Mouse (Mus musculus) myocyte (in vitro differentiated cells): Measurements from ENCODE around the gene Pram1.

ENCODE experiments used
- MAX ChIP-seq: IDR thresholded peaks from one replicate; pipeline ENCODE4 v1.6.1; 2011; ENCODE audit warnings: low read depth, mild to moderate bottlenecking, control low read depth
- POLR2A ChIP-seq: IDR thresholded peaks from one replicate; pipeline ENCODE4 v1.6.1; 2011; ENCODE audit warnings: low read depth, mild to moderate bottlenecking, control low read depth, moderate library complexity; ENCODE audit not compliant: insufficient read length
- POLR2AphosphoS2 ChIP-seq: IDR thresholded peaks from one replicate; pipeline ENCODE4 v1.6.1; 2011; ENCODE audit warnings: low read depth, control low read depth; ENCODE audit not compliant: insufficient read length
- TCF12 ChIP-seq: IDR thresholded peaks from one replicate; pipeline ENCODE4 v1.6.1; 2011; ENCODE audit warnings: mild to moderate bottlenecking, control low read depth; ENCODE audit not compliant: poor library complexity, insufficient read depth, severe bottlenecking
- TCF3 ChIP-seq: IDR thresholded peaks from one replicate; pipeline ENCODE4 v1.6.1; 2011; ENCODE audit warnings: low read depth, control low read depth; ENCODE audit not compliant: insufficient read length
- USF1 ChIP-seq: IDR thresholded peaks from one replicate; pipeline ENCODE4 v1.6.1; 2011; ENCODE audit warnings: low read depth, mild to moderate bottlenecking, control low read depth, moderate library complexity

DNA sequence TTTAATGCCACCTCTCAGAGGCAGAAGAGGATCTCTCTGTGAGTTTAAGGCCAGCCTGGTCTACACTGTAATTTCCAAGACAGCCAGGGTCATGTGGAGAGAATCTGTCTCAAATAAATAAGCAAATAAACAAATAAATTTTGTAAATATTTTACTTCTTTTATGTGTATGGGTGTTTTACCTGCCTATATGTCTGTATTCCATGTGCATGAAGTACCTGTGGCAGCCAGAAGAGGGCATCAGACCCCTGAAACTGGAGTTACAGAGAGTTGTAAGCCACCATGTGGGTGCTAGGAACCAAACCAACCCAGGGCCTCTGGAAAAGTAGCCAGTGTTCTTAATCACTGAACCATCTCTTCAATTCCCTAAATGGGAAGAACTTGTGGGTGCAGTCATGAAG is 40.6 kb upstream of the Pram1 start:
- TF ChIP-seq TCF3 (no peak), USF1 (no peak), POLR2A (no peak), MAX (no peak), POLR2AphosphoS2 (no peak), TCF12 (no peak)
